Mouse (Mus musculus) embryo, embryonic 10.5 days (tissue): ENCODE measurements at regions not wholly inside any gene's neighbourhood (a gene's known extent, or its start where the extent isn't known, plus 50 kb on each side); places are given as distances from the start of the nearest gene placed in this dataset.
A peak's percentile ranks its signal among the peaks of the same experiment; 100 is the strongest.
"Not testable (repeated sequence)": the region's sequence is repeated elsewhere in the genome, so short reads cannot be mapped to it uniquely, and the experiment has no call there.

Source experiments
- DNase-seq: peaks from one replicate; pipeline ENCODE4 v3.0.0-alpha.2; 2015; ENCODE audit warnings: low spot score

DNA sequence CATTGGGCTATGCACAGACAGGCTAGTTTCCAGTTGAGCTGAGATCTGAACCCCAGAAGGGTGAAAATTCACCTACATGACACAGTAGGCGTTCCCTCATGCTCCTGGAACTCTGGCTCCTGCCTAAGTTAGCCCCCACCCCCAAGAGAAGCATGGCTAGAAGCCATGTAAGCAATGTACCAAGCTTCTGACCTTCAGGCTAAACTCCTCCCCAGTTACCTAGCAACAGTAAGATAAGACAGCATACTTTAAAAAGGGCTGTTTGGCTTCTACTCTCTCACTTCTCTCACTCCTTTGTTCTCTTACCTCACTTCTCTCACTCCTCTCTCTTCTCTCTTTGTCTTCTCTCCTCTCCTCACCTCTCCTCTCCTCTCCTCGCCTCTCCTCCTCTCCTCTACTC lies 629.7 kb upstream of the Prmt6 start:
- not testable (repeated sequence) for DNase-seq

- DNase-seq = peak; percentile 3
Observed at GRCm38 (mm10) chr3:110865989-110866388, 615.2 kb upstream of the Prmt6 start.

GRCm38 (mm10) chr3:110847222-110847621 lies 596.4 kb upstream of the Prmt6 start:
- DNase-seq = no peak

DNA sequence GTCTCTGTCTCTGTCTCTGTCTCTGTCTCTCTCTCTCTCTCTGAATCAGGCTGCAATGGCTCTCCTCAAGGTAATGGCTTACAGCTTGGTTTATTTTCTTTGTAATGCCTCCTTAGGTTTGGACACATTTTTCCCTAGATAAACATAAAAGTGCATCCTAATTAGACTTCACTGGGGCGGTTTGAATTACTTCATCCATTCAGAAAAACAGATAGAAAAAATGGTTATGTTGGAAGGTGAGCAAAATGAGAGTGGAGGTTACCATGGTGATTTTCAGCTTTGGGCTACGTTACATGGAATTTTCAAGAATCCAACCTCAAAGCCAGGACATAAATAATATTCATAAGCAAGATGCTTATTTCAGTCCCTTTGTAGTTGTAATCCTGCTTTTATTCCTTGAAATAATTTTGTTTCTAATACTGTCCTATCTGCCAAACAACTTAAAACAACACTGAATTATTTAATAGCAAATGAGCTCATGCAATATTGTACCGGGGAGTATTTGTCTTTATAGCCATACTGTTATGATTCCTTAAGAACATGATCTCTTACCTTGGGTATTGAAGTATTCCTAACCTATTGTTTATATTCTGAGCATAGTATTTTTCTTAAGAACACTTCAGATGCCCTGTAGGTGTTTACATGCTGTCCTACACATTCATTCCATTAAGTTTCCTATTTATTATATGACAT lies 570.1 kb upstream of the Prmt6 start:
- DNase-seq = no peak

DNA sequence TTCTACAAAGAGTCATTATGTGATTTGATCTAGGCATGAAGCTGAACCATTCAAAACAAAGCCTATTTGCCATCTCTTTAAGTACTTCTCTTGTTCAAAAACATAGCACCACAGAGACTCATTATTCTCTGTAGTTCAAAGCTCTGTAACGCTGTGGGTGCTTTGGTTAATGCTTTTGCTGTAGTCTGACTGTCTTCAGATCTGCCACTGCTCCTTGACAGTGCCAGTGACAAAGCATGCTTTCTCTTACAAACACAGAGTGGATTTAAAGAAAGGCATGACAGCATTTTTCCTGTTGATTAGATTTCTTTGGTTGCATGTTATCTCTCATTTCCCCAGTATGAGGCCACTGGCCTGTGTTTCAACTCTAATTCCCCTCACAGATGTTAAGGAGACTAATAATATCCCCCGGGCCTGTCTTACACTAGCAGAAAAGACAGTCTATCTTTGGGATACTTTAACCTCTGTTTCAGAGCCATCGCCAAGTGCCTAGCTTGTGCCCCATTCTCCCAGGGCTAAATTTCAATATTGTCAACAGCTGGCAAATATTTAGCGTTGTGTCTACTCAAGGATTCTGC lies 538.3 kb upstream of the Prmt6 start:
- peak; percentile 21 for DNase-seq

DNA sequence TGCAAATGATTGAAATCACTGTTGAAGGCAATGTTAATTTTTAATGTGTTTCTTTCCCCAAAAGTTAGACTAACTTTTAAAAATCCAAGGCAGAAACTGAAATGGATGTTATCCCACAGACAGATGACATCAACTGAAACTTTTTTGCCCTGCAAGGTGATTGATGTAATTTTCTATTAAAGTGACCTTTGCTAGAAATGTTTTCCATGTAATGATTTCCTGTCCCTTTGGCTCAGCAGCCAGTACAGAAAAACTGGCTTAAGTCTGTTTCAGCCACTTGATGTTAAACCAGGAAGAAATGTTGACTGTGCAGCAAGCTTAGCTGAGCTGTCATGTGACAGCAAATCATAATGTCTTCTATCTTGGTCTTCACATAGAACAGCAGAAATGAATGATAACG lies 504.5 kb upstream of the Prmt6 start:
- no peak for DNase-seq

GRCm38 (mm10) chr3:110746273-110746672 lies 495.5 kb upstream of the Prmt6 start:
- no peak for DNase-seq

DNA sequence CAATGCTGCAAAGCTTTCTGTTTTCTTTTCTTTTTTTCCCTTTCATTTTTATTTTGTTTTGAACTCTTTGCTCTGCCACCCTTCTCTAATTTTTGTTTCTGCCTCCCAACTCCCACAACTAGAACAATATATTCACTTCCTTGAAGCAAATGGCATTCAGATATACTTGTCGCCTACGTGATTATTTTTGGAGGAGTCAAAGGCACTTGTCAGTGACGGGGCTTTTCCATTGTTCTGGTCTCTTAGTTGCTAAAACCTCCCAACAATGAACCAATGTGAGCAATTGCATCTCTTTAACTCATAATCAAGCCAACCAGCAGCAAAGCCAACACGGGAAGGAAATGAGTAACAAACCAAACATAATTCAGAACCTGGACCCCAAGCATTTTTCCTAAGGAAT lies 449.3 kb upstream of the Prmt6 start:
- DNase-seq = peak; percentile 18

- DNase-seq = no peak
Observed at GRCm38 (mm10) chr3:110667525-110668005, 416.8 kb upstream of the Prmt6 start.

- DNase-seq = no peak
Observed at GRCm38 (mm10) chr3:110666992-110667391, 416.2 kb upstream of the Prmt6 start.

GRCm38 (mm10) chr3:110657495-110658105 lies 406.8 kb upstream of the Prmt6 start:
- DNase-seq = no peak

DNA sequence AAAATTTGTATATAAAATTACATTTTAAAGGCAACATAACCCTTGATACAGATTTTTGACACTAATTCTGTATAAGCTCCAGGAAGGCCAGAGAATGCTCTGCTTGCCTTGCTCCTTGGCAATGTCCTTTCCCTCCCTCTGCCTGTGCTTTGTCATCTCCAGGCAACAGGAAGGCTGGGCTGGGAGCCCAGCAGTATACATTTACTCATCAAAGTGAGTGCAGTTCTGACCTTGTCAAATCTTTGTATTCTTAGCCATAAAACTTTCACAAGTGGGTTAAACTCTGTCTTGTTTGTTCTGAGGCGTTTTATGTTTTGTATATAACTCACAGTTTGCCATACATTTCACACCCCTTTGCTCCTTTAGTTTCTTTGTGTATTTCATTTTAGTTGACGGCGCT lies 375.5 kb upstream of the Prmt6 start:
- DNase-seq = no peak

- peak; percentile 6 for DNase-seq
Observed at GRCm38 (mm10) chr3:110599175-110599853, 348.5 kb upstream of the Prmt6 start.

- DNase-seq = peak; percentile 5
Observed at GRCm38 (mm10) chr3:110582766-110583165, 332.0 kb upstream of the Prmt6 start.

DNA sequence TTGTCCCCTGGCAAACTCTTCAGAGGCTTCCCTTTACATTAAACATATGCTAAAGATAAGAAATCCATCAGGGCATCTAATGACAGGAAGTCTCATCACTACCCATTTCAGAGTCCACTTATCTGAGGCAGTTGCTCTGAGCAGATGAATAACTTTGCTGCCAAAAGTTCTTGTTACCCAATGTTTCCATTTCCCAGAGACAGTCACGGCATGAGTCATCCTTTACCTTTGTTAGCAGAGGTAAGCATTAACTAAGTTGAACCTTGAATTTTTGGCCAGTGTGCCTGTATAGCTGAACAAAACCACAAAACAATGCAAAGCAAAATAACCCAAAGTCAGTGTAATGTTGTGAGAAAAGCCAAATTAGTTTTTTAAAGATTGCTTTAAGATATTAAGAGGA lies 328.5 kb upstream of the Prmt6 start:
- no peak for DNase-seq

- no peak for DNase-seq
Observed at GRCm38 (mm10) chr3:110567187-110567586, 316.4 kb upstream of the Prmt6 start.

DNA sequence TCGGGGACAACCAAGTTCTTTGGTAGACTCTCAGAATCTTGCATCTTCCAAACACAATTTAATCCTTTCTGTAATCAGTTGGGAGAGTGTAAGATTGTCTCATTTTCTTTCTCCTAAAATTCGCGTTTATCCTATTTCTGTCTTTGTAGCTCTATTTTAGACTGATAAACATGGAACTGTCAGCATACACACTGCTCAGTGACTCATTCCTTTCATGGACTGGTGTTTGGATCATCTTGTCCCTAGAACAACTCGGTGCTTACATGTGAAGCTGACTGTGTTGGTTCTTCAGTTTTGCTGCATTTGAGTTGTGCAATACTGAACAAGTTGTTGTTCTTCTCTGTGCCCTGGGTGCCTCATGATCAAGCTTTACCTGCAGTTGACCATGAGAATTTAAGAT lies 296.5 kb upstream of the Prmt6 start:
- DNase-seq = no peak

DNA sequence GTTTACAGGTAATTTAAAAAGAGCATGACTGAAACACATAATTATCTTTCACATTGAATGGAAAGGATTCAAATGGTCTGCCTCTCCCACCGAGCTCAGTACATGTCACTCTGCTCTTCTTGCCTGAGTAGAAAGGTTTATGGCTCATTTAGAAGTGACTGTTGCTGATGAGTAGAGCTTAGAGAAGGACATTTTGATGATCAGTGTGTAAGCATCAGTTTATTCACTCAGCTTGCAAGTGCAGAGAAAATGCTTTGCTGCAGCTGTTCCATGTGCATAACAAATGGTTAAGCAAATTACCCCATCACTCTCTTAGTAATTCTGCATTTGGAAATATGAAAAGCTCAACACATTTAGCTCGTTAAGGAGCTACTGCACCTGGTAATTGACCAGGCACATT lies 287.5 kb upstream of the Prmt6 start:
- no peak for DNase-seq
